Mouse (Mus musculus) gastrocnemius, postnatal 36 days (tissue): ENCODE data around the gene Smagp. TPM values are rescaled to one million over a fixed set of nuclear protein-coding genes. Genes with fewer than 3 reads are reported as not detected.

Source experiments
- DNase-seq, 2 experiments: peaks; one replicate each; pipeline ENCODE4 v3.0.0; 2022
- intact Hi-C: fragments of 180-260 bp; cut with DNase I; formaldehyde crosslinking; loops from one replicate; pipeline ENCODE4 v1.15.1; 2025
- long read RNA-seq, 2 experiments: library from polyadenylated mRNA; stranded (forward); transcript quantifications; one replicate each; pipeline ENCODE4 v2.0.0; 2021
- total RNA-seq, 2 experiments: library from RNA; stranded (reverse); gene quantifications; 2 replicates each; pipeline ENCODE4 v1.2.3; 2021

Gene Smagp
- total RNA-seq: 1 to 10 TPM; 2.4 to 4.1 TPM
- long read RNA-seq, experiment 1, partial matches to known transcripts: 0 of 8 reads
- long read RNA-seq, experiment 1, other reads (novel, unspliced or antisense): 0 of 8 reads
- long read RNA-seq, experiment 2, partial matches to known transcripts: 0 of 4 reads
- long read RNA-seq, experiment 2, other reads (novel, unspliced or antisense): 1 of 4 reads

DNA sequence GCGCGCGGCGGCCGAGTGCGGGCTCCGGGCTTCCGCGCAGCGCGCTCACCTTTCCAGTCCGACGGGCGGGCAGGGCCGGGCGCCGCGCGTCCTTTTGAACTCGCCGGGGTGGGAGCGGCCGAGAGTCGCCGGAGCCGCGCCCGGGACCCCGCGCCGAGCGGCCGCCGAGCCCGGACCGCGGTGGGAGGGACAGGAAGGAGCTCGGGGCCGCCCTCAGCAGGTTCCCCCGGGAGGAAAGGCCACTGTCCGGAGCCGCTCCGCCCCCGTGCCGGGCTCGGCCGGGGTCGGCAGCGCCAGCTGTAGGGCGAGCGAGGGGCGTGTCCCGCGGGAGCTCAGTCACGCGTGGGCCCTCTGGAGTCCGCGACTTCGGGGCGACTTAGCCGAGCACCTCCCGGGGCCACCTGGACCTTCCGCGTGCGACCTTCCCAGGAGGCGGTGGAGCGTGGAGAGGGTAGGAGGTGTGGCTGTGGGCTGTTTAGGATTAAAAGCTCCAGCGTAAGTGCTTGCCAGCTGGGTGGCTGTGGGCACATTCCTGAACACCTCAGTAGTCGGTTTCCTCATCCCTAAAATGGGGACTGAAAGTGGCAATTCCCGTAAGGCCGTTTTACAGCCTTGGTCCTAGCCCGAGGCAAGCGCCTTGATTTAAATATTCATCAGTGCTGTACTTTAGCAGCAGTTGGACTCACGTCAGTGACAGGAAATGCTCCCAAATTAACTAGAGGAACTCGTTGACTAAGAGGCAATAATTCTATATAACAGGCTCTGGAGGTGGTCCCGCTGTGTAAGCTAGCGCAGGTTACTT, at the start of gene Smagp:
Gene Smagp, minus strand, starts transcription at position 241 of the 802 bp plus-strand sequence.
- intact Hi-C loops: loop anchor here (2.0 kb wide), 1 partner anchor 20 kb away; no protein-coding TSS in a partner anchor
- peak in 1 of 2 experiments; percentile 25 for DNase-seq

DNA sequence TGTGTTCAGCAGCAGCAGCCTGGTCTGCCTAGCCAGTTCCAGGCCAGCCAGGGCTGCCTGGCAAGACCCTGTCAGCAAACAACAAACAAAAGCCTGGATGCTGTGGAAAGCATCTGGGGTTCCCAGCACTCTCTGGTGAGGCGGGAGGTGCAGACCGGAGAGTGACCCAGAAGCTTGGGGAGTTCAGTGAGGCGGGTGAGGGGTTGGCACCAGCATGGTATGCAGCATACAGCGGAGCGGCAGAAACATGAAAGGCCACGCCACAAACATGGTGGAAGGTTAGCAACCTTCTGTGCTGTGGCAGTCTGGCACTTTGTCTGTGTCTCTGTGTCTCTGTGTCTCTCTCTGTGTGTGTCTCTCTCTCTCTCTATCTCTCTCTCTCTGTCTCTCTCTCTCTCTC, 49.7 kb upstream of the Smagp start:
- intact Hi-C loops: no loop called here
- DNase-seq: no peak

DNA sequence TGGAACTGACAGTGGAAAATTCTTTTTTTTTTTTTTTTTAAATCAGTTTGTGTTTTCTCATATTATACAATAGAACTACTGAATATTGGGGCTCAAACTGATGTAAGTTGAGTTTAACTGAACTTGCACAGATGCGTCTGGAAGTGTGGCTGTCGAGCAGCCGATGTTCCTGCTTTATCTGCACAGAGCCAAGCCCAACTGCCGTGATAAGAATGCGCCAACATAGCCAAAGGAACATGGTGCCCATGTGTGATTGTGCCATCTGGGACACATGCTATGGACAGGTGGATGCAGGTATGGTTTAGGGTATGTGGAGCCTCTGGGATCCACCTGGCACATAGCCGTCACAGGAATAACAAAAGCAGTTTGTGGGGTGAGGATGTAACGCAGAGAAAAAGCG, 49.1 kb upstream of the Smagp start:
- intact Hi-C loops: no loop called here
- DNase-seq: no peak

DNA sequence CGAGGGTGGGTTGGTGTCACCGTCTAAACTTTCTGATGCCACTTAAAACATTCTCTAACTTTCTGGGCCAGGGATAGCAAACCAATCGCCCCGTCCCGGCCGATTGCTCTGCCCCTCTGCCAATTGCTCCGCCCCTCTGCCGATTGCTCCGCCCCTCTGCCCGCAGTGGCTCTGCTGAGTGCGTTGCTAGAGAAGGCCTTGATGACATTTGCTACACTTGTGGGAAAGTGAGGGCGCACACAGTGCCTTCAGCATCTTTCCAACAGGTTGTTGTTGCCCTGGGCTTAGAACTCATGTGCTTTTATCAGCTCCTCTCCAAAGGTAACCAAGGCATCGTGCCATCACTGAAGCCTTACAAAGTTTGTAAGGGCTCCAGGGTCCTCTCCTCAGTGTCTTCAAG, 48.5 kb upstream of the Smagp start:
- no peak for DNase-seq
- intact Hi-C loops: no loop called here

DNA sequence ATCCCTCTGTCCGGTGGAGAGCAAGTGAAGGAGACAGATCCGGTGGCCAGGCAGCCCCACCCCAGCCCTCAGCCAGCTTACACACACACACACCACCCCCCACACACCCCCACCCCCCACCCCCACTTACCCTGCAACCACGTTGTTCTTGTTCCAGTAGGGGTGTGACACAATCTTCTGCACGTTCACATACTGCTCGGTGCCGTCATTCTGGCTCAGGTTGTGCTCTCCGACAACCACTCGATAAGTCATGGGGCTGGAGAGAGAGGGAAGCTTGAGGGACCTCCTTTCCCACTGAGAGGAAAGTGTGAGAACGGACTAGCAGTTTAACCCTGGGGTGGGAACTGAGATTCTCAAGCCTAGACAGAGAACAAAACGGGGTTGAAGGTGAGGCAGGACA, 47.7 kb upstream of the Smagp start:
- intact Hi-C loops: loop anchor here (5.0 kb wide), 3 partner anchors 72 to 217 kb away; partner anchors contain the start of gene Letmd1
- DNase-seq: no peak

DNA sequence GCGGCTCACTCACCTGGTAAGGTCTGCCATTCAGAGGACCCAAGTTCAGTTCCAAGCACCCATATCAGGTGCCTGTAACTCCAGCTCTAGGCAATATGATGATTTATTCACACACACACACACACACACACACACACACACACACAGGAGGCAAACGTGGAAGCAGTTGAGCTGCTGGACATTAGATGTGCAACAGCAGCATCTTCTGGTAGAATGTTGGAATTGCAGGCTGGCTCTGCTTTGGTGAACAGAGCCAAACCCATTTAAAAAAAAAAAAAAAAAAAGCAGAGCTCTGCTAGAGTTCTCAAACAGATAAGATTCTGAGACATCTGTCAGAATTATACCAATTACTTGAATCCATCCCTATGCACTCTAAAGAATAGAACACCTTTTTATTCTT, 46.3 kb upstream of the Smagp start:
- intact Hi-C loops: loop anchor here (5.0 kb wide), 3 partner anchors 71 to 216 kb away; partner anchors contain the start of gene Letmd1
- DNase-seq: peak; percentile 55 to 65

DNA sequence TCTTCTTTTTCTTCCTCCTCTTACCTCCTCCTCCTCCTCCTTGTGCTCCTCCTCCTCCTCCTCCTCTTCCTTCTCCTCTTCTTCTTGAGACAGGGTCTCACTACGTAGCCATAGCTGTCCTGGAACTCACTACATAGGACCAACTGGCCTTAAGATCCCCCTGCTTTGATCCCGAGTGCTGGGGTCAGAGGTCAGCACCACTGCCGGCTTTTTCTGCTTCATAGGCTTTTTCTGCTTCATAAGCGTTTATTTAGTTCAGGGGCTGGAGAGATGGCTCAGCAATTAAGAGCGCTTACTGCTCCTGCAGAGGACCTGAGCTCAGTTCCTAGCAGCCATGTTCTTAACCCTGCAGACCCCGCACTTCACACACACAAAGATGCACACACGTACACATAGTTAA, 45.0 kb upstream of the Smagp start:
- no peak for DNase-seq
- intact Hi-C loops: loop anchor here (5.0 kb wide), 3 partner anchors 69 to 214 kb away; partner anchors contain the start of gene Letmd1

DNA sequence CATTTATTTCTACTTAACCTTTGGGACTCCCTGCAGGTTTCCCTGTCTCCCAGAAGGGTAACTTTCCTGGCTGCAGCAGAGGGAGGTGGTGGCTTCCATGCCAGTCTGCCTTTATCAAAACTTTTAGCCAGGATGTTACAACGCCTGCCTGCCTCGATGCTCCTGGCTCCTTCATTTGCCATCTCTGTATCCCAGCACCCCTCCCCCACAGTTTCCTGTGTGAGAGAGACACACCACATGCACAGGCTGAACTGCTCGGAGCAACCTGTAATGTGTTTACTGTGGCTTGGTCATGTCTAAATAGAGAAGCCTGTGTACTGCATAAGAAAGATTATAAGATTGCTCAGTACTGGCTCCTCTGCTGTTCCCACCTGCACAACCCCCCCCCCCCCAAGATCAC, 43.6 kb upstream of the Smagp start:
- intact Hi-C loops: loop anchor here (5.0 kb wide), 3 partner anchors 68 to 213 kb away; partner anchors contain the start of gene Letmd1
- no peak for DNase-seq

DNA sequence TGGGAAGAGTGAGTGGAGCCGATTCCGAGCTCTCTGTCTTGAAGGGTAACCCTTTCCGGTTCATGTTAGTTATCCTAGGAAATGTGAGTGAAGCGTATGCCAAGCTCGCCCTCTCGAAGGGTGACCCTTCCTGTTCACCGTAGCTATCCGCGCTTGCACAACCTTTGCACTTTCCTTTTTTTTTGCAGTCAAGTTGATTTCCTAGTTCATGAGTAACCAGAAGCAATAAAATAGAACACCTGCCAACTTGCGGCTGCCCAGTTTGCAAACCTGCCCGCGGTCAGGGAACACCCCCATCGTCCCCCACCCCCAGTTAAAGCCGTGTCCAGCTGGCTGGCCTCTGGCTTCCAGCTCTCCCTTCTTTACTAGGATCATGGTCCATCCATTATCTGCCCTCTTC, 42.3 kb upstream of the Smagp start:
- intact Hi-C loops: no loop called here
- no peak for DNase-seq

DNA sequence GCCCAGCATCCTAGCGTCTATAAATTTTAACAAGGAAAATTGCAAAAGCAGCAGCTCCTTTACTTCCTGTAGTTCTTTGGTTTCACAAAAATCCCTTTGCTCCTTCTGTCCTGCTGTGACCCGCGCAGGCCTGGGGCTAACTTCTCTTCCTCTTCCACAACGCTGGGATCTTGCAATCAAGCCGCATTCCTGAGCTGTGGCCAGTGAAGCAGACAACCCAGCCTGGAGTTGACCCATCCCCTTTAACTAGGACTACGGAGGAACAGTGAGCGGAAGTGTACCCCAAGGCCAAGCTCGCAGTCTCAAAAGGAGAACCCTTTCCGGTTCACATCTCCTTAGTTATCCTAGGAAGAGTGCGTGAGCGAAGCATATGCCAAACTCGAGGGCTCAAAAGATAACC, 41.8 kb upstream of the Smagp start:
- intact Hi-C loops: no loop called here
- DNase-seq: no peak

DNA sequence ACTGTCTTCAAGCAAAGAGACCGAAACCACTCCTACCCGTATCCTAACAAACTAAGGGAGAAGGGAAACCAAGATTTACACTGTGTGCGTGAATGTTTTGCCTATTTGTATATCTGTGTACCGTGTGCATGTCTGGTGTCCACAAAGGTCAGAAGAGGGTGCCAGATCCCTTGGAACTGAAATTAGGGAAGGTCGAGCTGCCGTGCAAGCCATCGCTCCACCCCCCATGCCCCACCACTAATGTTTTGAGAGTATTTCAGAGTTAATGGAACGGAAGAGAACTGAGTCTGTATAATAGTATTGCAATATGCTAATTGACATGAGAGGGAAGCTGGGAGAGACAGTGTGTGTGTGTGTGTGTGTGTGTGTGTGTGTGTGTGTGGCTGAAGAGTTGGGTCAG, 40.9 kb upstream of the Smagp start:
- intact Hi-C loops: no loop called here
- no peak for DNase-seq

DNA sequence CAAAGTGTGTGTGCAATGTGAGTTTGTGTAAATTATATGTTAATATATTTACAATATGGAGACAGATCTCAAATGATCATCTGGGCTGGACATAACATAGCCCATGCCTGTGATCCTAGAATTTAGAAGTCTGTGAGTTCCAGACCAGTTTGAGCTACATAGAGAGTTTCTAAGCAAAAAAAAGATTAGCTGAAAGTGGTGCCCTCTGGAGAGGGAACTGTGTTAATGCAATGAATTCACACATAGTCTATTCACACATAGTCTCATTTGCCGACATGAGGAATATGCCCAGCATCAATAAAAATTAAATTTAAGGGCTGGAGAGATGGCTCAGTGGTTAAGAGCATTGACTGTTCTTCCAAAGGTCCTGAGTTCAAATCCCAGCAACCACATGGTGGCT, 39.8 kb upstream of the Smagp start:
- DNase-seq: no peak
- intact Hi-C loops: no loop called here

DNA sequence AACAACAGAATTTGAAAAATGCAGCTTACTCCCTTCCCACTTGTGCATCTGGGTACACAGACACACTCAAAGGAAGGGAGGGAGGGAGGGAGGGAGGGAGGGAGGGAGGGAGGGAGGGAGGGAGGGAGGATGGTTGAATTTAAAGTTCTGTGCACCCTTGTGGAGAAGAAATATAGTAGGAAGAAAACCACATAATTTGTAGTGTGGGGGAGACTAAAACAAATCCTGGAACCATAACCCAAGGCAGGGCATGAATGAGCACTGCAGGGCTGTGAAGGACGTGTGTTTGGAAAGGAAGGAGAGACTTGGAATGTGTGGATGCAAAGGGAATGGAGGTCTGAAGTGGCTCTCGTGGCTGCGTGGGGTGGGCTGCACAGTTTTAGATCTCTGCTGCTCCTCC, 38.7 kb upstream of the Smagp start:
- no peak for DNase-seq
- intact Hi-C loops: no loop called here

DNA sequence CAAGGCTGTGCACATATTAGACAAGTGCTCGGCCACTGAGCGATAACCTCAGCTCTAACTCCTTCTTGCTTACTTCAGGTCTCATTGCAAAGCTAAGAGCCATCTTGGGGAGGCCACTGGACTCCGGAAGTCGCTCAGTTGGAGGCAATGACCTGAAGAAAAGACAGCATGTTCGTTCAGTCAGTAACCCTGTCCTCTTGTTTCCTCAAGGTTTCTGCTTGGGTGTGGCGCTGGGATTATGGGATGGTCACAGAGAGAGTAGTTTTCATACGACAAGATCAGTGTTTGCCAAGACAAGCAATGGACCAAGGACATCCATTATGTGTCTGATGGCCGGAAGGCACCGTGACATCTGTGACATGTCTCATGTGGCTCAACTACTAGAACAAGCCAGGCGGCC, 37.8 kb upstream of the Smagp start:
- no peak for DNase-seq

DNA sequence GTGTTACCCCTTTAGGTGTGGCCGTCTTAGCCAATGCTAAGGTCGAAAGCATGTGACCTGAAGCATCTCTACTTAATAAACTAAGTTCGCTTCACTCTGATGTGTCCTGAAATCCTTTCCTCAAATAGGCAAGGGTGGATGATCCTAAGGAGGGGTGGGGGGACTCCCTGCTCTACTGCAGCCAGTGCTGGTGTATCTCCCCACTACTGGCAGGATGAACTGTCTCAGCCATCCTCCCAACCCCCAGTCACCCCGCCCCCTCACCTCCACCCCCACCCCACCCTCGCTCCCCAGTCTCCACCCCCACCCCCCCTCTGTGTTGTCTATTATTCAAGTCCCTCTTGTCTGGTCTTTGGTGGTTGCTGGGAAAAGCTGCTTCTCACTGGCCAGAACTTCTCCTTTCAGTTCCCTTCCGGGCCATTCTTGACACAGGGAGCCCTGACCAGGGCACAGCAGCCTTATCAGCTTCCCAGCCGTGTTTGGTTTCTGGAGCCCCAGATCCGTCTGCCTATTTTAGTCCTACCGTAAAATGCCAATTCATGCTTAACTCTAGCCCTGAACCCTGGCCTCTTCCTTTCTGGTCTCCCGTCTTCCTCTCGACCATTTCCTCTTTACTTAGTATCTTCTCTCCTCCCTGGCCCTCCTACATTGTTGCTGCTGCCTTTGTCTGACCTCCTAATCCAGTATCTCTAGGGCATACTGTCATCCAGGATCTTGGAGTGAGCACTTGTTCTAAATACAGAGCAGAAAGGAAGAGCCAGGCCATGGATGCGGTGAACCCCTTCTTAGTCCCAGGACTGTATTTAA, 37.0 kb upstream of the Smagp start:
- intact Hi-C loops: no loop called here
- DNase-seq: no peak

More for the DNA sequence above, 37.8 kb upstream of the Smagp start:
- intact Hi-C loops: no loop called here

DNA sequence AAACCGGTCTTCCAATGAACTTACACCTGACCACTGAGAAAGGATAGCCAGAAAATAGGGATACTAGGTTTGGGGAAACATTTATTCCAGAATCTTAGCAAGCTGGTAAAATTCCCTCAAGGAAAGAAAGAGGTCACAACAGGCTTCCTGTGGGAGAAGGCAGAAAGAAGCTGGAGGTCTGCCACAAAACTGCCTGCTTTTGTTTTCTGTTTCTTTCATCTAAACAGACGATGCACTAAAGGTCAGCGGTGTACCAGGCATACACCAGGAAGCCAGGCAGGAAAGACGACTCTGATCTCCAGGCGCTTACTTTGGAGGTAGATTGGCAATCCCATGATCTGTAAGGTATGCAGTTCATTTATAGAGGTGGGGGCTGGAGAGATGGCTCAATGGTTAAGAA, 34.1 kb upstream of the Smagp start:
- intact Hi-C loops: no loop called here
- DNase-seq: no peak

DNA sequence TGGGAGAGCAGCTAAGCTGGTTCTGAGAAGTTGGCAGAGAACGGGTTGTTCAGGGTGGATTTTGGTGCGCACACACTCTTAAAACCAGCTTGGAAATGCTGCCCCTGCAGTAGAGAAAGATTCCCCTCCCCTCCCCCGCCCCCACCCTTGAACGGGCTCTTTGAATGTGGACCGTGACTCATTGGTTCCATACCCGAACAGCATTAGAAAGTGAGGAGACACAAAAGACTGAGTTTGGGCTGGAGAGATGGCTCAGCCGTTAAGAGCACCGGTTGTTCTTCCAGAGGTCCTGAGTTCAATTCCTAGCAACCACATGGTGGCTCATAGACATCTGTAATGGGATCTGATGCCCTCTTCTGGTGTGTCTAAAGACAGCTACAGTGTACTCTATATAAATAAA, 33.3 kb upstream of the Smagp start:
- no peak for DNase-seq
- intact Hi-C loops: no loop called here

DNA sequence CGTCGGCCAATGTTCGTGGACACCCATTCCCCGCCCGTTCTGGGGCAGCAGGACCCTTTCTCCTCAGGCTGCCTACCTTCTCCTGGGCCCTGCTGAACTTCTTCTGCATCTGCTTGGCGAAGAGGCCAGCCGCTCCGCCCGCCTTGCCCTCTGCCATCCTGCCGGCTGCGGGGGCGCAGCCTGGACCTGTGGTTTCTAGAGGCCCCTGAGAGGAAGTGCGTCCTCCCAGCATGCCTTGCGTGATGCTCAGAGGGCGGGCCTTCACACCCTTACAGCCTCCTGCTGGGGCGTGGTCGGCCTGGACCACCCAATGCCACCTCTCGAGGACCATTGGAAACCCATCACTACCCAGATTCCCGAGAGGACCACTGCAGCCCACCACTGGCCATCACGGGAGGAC, 32.6 kb upstream of the Smagp start, which contains the start of gene Bin2:
Gene Bin2, minus strand, starts transcription at position 217 of the 400 bp plus-strand sequence.
- no peak for DNase-seq
- intact Hi-C loops: no loop called here

DNA sequence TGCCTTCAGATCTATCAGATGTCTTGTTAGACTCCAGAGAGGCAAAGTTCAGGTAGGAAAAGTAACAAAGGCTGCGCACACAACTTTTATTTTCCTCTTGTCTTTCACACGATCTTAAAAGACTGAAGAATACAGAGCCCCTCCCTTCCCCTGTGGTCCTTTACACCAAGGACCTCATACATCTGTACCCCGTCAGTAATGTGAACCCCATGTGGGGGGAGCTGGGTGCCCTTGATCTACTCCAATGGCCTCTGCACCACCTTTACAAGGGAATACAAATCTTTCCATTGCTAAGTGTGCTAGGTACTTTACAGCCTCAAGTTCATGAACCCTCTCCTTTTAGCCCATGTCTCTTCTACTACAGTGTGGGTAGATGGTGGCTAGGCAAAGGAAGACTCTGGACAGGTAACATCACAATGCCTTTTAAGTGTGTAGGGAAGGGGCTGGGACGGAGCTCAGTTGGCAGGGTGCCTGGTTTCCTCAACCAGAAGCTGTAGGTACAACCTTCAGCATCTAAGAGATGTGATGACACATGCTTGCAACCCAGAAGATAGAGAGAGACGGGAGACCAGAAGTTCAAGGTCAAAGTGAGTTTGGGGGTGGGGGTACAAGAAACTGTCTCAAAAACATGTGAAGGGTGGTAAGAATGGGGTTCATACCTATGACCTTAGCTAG, 31.3 kb upstream of the Smagp start:
- intact Hi-C loops: no loop called here
- DNase-seq: no peak

DNA sequence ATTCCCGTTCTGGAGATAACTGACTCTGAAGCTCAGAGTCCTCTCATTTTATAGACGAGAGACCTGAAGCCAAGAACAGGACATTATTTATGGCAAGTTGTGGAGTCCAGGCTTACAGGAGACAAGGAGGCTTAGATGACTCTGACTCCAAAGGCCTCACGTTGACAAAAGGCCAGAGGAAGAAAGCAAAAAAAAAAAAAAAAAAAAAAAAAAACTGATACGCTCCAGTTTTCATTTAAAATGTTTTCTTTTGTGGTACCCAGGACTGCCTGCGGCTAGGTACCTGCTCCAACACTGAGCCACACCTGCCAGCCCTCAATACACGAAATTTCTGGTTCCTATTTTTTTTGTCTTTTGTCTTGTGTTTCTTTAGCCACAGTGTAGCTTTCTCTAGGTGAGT, 30.7 kb upstream of the Smagp start:
- DNase-seq: no peak
- intact Hi-C loops: no loop called here

DNA sequence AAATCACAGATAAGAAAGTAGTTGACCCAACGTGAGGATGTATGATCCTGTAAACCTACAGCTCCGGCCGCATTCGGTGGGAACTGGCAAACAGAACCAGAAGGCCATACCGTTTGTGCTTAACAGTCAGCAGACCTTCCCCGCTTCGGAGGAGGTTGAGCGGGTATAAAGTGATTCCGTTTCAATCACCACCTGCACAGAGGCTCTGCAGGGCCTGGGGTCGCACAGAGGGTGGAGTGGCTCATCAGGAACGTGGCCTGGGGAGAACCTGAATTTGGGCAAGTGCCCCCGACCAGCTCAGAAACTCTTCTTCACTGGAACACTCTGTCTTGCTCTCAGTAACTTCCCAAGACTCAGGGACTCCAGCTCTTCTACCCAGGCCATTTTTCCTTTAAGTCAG, 30.1 kb upstream of the Smagp start:
- DNase-seq: no peak
- intact Hi-C loops: no loop called here
